Mouse (Mus musculus) B cell, adult (primary cell): ENCODE data around the gene Slc38a7. TPM values are rescaled to one million over a fixed set of nuclear protein-coding genes. Genes with fewer than 3 reads are reported as not detected.

ENCODE experiments used
- total RNA-seq: library from RNA; stranded (reverse); gene quantifications from 4 replicates; pipeline ENCODE4 v1.2.4, GENCODE M21; 2023; ENCODE audit not compliant: inconsistent age

The Slc38a7 gene
- total RNA-seq, result 14.0 to 22.3 TPM (median 20.6 TPM) in 4 replicates

GRCm38 (mm10) chr8:95853102-95853843 lies at the start of gene Slc38a7:
Gene Slc38a7 (minus strand): TSS chr8:95853539.

DNA sequence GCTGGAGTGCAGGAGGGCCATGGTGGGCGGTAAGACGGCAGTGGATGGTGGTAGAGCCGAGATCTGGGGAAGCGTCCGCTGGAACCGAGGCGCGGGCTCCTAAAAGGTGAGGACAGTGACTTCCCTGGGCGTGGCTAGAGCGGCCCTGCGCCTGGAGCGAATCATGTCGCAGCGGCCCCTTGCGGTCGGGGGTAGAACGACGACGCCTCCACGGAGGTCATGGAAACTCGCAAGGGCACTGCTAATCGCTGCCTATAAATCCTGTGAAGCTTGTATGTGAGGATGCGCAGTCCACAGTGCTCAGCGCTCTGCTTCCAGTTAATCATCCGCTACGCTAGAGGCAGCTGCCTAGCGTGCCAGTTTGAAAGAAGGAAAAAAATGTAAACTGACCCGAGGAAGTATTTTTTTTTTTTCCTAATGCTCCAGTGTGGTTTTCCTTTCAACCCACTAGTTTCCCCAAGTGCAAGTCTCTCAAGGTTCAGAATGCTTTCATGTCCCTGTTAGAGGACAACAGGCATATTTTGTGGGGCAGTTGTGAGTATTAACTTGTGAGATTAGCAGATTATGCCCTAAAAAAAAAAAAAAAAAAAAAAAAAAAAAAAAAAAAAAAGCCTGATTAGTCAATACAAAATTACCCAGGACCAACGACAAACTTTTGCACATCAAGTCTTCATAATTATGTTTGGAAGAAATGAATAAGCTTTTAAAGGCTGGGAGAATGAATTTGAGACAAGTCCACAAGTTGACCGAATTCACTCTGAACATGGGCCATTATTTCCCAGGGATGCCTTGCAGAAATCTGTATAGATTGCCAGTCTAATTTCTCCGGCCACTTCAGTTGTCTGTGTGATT lies 35.2 kb upstream of the Slc38a7 start, which contains the start of gene Got2:
Gene Got2 (minus strand): TSS at position 263 of the 852 bp plus-strand sequence.

GRCm38 (mm10) chr8:95825162-95825561 lies 28.2 kb downstream of the Slc38a7 start, which contains the start of gene Sap18b:
Gene Sap18b (plus strand): TSS chr8:95825346.

GRCm38 (mm10) chr8:95807331-95807843 lies 46.0 kb downstream of the Slc38a7 start, which contains the start of gene Cnot1:
Gene Cnot1 (minus strand): TSS chr8:95807464.

Other genes with a start within 250 kb of the Slc38a7 start
- gene Gins3, start 220.1 kb downstream of the Slc38a7 start, total RNA-seq, result 3.2 to 7.0 TPM (median 4.4 TPM) in 4 replicates
- 0.84 TPM in 1 of 4 replicates, not detected in the others for gene Ndrg4, start 176.6 kb downstream of the Slc38a7 start, total RNA-seq
- 23.9 to 32.9 TPM (median 28.7 TPM) in 4 replicates for gene Setd6, start 137.7 kb downstream of the Slc38a7 start, total RNA-seq
- 289 to 323 TPM (median 312 TPM) in 4 replicates for gene Cnot1, start 46.1 kb downstream of the Slc38a7 start, total RNA-seq
- gene Sap18b, start 28.2 kb downstream of the Slc38a7 start, total RNA-seq, result 51.6 to 107 TPM (median 65.6 TPM) in 4 replicates
- gene Got2, start 35.0 kb upstream of the Slc38a7 start, total RNA-seq, result 61.8 to 68.9 TPM (median 66.1 TPM) in 4 replicates